11 mouse cellular contexts compared by ENCODE assay signal in the genomic region with DNA sequence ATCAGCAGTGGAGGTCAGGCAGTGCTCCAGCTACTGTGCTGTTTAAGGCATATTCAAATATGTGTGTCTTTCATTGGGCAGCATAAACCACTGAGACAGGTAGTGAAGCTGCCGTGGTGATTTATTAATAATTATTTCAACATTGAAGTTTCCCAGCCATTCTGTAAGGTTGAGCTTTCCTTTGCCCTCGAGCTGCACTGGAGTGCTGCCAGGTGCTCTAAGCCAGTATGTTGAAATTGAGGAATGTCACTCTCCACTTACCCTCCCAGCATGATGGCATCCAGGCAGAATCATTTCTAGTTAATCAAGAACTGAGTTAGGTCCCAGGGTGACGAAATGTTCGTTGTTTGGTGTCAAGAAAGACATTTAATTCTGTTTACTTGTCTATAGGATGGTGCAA. TPM values are rescaled to one million over a fixed set of nuclear protein-coding genes. Genes with fewer than 3 reads are reported as not detected.
A peak's percentile ranks its signal among the peaks of the same experiment; 100 is the strongest.
DNase-seq lines count a peak whose midpoint lies in the region; ATAC-seq and TF ChIP-seq lines count a peak whose summit lies in the region.
"Had no signal": no experiment of that assay in that cellular context is flagged by ENCODE, and none has a peak within 500 bp of the region (broad histone marks: within the 10 kb centered on the region; RNA-seq: fewer than 3 reads in every experiment).

No protein-coding gene starts in this region.

- TF ChIP-seq CTCF in kidney, adult 2 months (conservative IDR thresholded peaks at IDR 0.05; ENCODE audit: insufficient read depth, insufficient read length, low read depth, low read length), result no peak

- H3K4me3 ChIP-seq in kidney, adult 2 months (ENCODE audit: insufficient read depth, low read depth, low read length), result no peak overlapping the region
- H3K4me3 ChIP-seq in lung, embryonic 16.5 days (ENCODE audit: low read length), result no peak overlapping the region

- no peaks in the 10 kb centered on the region for H3K36me3 ChIP-seq in kidney, adult 2 months (ENCODE audit: control insufficient read depth, insufficient read depth, low read length)
- no peaks in the 10 kb centered on the region for H3K36me3 ChIP-seq in lung, embryonic 16.5 days (ENCODE audit: control insufficient read depth, insufficient read depth, low read length)

- intact Hi-C loops in heart, postnatal 14 days (cut with DNase I), result no loop called here
- intact Hi-C loops in heart, postnatal 36 days (cut with DNase I), result no loop called here

- peak overlapping the region; percentile 26 for H3K4me2 ChIP-seq in lung, embryonic 16.5 days (ENCODE audit: low read depth, low read length)

- no peaks in the 10 kb centered on the region for H3K9me3 ChIP-seq in lung, embryonic 16.5 days (ENCODE audit: control insufficient read depth, low read length)

- H3K4me1 ChIP-seq in kidney, adult 2 months (ENCODE audit: control insufficient read depth, insufficient read depth, low read length), result peaks cover 4% of the 10 kb centered on the region; the same call in 1 of the 2 replicates
- 0 out of 2 replicates have a peak, but pooled peaks cover 7% of the 10 kb centered on the region for H3K4me1 ChIP-seq in lung, embryonic 16.5 days (replicated peaks; ENCODE audit: control insufficient read depth, insufficient read depth, low read length)

- peak; percentile 5 to 38 for DNase-seq in heart, postnatal 14 days
- DNase-seq in heart, postnatal 36 days, result no peak
- peak; percentile 79 for DNase-seq in adrenal gland, adult 2 months
- peak; percentile 83 for DNase-seq in kidney, adult 2 months
- DNase-seq in left cerebral cortex, adult 9 months (ENCODE audit: low spot score in 2 of 2), result no peak
- DNase-seq in thymus, postnatal 4 days, result no peak
- DNase-seq in right cerebral cortex, postnatal 10 days (ENCODE audit: low spot score in 2 of 2), result no peak
- DNase-seq: thymus, adult 18-20 months had no signal

- no peaks in the 10 kb centered on the region; the same call in 1 of the 2 replicates for H3K27me3 ChIP-seq in kidney, adult 2 months (replicated peaks; ENCODE audit: control insufficient read depth, insufficient read depth, low read length)
- no peaks in the 10 kb centered on the region for H3K27me3 ChIP-seq in lung, embryonic 16.5 days (ENCODE audit: control insufficient read depth, insufficient read depth, low read depth, low read length)
- H3K27me3 ChIP-seq: CH12.LX had no signal

- H3K9ac ChIP-seq in lung, embryonic 16.5 days (ENCODE audit: low read length), result no peak overlapping the region
- H3K9ac ChIP-seq: liver, embryonic 14.5 days had no signal

- no peak overlapping the region for H3K27ac ChIP-seq in kidney, adult 2 months (ENCODE audit: insufficient read depth, low read depth, low read length)
- peak overlapping the region; percentile 47; the same call in 1 of the 2 replicates for H3K27ac ChIP-seq in lung, embryonic 16.5 days (ENCODE audit: low read length)
- H3K27ac ChIP-seq: liver, embryonic 14.5 days had no signal

- TF ChIP-seq POLR2A in kidney, adult 2 months (IDR thresholded peaks at IDR 0.05; ENCODE audit: low read depth, low read length), result no peak

- 17% methylated on average over 4 of the region's 4 CpGs for WGBS in kidney, adult 2 months
- 33% methylated on average over 4 of the region's 4 CpGs for WGBS in lung, embryonic 16.5 days

- ATAC-seq in lung, embryonic 16.5 days (ENCODE audit: low read depth), result peak; percentile 80

RNA-seq across cellular contexts. Expression of a gene that starts 24.4 kb away (rescaled TPM):
- total RNA-seq in heart, postnatal 14 days (2021), result 10 to 100 TPM; 84.8 to 91.7 TPM
- 10 to 100 TPM; 92.8 to 96.5 TPM for total RNA-seq in heart, postnatal 36 days (2021)
- total RNA-seq in adrenal gland, adult 2 months (2021), result 10 to 100 TPM; 70.8 to 77.0 TPM
- polyA plus RNA-seq in adrenal gland, adult 2 months (2012; rRNA removed), result 12.7 and 13.7 TPM in 2 replicates
- polyA plus RNA-seq in kidney, adult 2 months (2012; rRNA removed), result 17.6 and 20.8 TPM in 2 replicates
- 11.3 and 12.4 TPM in 2 replicates for polyA plus RNA-seq in lung, embryonic 16.5 days (2015; fragmentation: Nextera tagmentation; extraction: Ambion mirVana)

Comparison
In these comparisons a context has a peak if more than half of its experiments do, and no peak if none do; other contexts are left out.
1. DNase-seq: peak in heart, postnatal 14 days (2 of 2), adrenal gland, adult 2 months (single experiment) and kidney, adult 2 months (single experiment); none in heart, postnatal 36 days (0 of 2), left cerebral cortex, adult 9 months (0 of 2), thymus, postnatal 4 days (single experiment) and right cerebral cortex, postnatal 10 days (0 of 2).